Mouse (Mus musculus) intestine, embryonic 15.5 days (tissue): ENCODE measurements around the gene Nat8f6. TPM values are rescaled to one million over a fixed set of nuclear protein-coding genes. Genes with fewer than 3 reads are reported as not detected.
"Not testable (repeated sequence)": the region's sequence is repeated elsewhere in the genome, so short reads cannot be mapped to it uniquely, and the experiment has no call there.

Source experiments
- ATAC-seq: fragments of 200-750 bp; cut with Nextera tagmentation; 2 replicates; pipeline ENCODE4 v1.8.0; 2017; ENCODE audit warnings: moderate TSS enrichment, moderate library complexity
- H3K27ac ChIP-seq: fragments of 300-500 bp; sonication (generic); 2 replicates; pipeline ENCODE4 v1.5.1; 2015; ENCODE audit warnings: mild to moderate bottlenecking, inconsistent platforms
- H3K27me3 ChIP-seq: fragments of 300-500 bp; sonication (generic); replicated peaks from 2 replicates; pipeline ENCODE4 v1.6.1; 2015; ENCODE audit warnings: inconsistent platforms
- H3K36me3 ChIP-seq: fragments of 300-500 bp; sonication (generic); 2 replicates; pipeline ENCODE4 v1.6.1; 2015; ENCODE audit warnings: inconsistent platforms
- H3K4me1 ChIP-seq: fragments of 300-500 bp; sonication (generic); replicated peaks from 2 replicates; pipeline ENCODE4 v1.6.1; 2015; ENCODE audit warnings: inconsistent platforms
- H3K4me2 ChIP-seq: fragments of 300-500 bp; sonication (generic); replicated peaks from 2 replicates; pipeline ENCODE4 v1.6.1; 2015; ENCODE audit warnings: mild to moderate bottlenecking, inconsistent platforms
- H3K4me3 ChIP-seq: fragments of 300-500 bp; sonication (generic); replicated peaks from 2 replicates; pipeline ENCODE4 v1.5.1; 2015; ENCODE audit warnings: inconsistent platforms
- H3K9ac ChIP-seq: fragments of 300-500 bp; sonication (generic); 2 replicates; pipeline ENCODE4 v1.6.1; 2015; ENCODE audit warnings: inconsistent platforms
- H3K9me3 ChIP-seq: fragments of 300-500 bp; sonication (generic); 2 replicates; pipeline ENCODE4 v1.6.1; 2016; ENCODE audit warnings: inconsistent platforms
- WGBS: fragments of 180-500 bp; shearing (Covaris S2); methylation state at CpG from one replicate; pipeline ENCODE4 v1.1.7; 2015; 5-methylcytosine and 5-hydroxymethylcytosine counted together
- polyA plus RNA-seq: library from polyadenylated mRNA; unstranded; fragments of >200 nt; fragmentation: Nextera tagmentation; extraction: Ambion mirVana; gene quantifications from 2 replicates; pipeline ENCODE4 v1.2.1, GENCODE M21; 2015

Gene Nat8f6
- polyA plus RNA-seq, 1 experiment from 2014 or later = not detected

GRCm38 (mm10) chr6:85763127-85764070 lies 57.4 kb downstream of the Nat8f6 start:
- 78% methylated on average over 6 of the region's 6 CpGs for WGBS
- not testable (repeated sequence) for H3K4me1 ChIP-seq, H3K9me3 ChIP-seq, ATAC-seq, H3K36me3 ChIP-seq, H3K4me3 ChIP-seq, H3K27ac ChIP-seq, H3K27me3 ChIP-seq, H3K4me2 ChIP-seq, H3K9ac ChIP-seq

- not testable (repeated sequence) for ATAC-seq, H3K4me3 ChIP-seq, H3K4me1 ChIP-seq, H3K27me3 ChIP-seq, H3K36me3 ChIP-seq, H3K9me3 ChIP-seq, H3K9ac ChIP-seq, H3K4me2 ChIP-seq, H3K27ac ChIP-seq
- 62% methylated on average over 2 of the region's 2 CpGs for WGBS
Observed at GRCm38 (mm10) chr6:85762678-85763077, 58.1 kb downstream of the Nat8f6 start.

Other genes with a start within 250 kb of the Nat8f6 start
- gene Alms1, start 233.4 kb downstream of the Nat8f6 start, polyA plus RNA-seq = 3.1 and 3.6 TPM in 2 replicates
- not detected in 2 replicates for gene Nat8f7, start 107.7 kb downstream of the Nat8f6 start, polyA plus RNA-seq
- gene Nat8f3, start 55.2 kb downstream of the Nat8f6 start, polyA plus RNA-seq = 0.10 TPM in 1 of 2 replicates, not detected in the other
- 0.16 and 0.29 TPM in 2 replicates for gene Nat8f5, start within 50 bp of the Nat8f6 start, polyA plus RNA-seq
- 3.3 and 4.8 TPM in 2 replicates for gene Nat8, start 11.1 kb upstream of the Nat8f6 start, polyA plus RNA-seq
- 0.08 TPM in 1 of 2 replicates, not detected in the other for gene Nat8f2, start 48.2 kb upstream of the Nat8f6 start, polyA plus RNA-seq
- gene Nat8f4, start 83.9 kb upstream of the Nat8f6 start, polyA plus RNA-seq = 4.5 and 5.0 TPM in 2 replicates
- 39.3 and 41.8 TPM in 2 replicates for gene Tprkb, start 90.9 kb upstream of the Nat8f6 start, polyA plus RNA-seq
- 8.6 and 9.0 TPM in 2 replicates for gene Nat8f1, start 94.7 kb upstream of the Nat8f6 start, polyA plus RNA-seq
- 43.4 and 43.5 TPM in 2 replicates for gene Dusp11, start 140.7 kb upstream of the Nat8f6 start, polyA plus RNA-seq
- not detected in 2 replicates for gene Figla, start 195.2 kb upstream of the Nat8f6 start, polyA plus RNA-seq
- gene Add2, start 207.7 kb upstream of the Nat8f6 start, polyA plus RNA-seq = 7.6 and 8.6 TPM in 2 replicates